Mouse (Mus musculus): ENCODE data around the gene Tspan5.

GRCm38 (mm10) chr3:138743061-138743671 is 1.2 kb downstream of the Tspan5 start:
- TF ChIP-seq POLR2A (IDR thresholded peaks at IDR 0.05; ENCODE audit: extremely low read depth, insufficient read depth, low read length) (peak; percentile 56; the same call in 1 of the 2 replicates), CTCF (IDR thresholded peaks at IDR 0.05; ENCODE audit: extremely low read depth, insufficient read depth, low read length) (no peak)

All from cortical plate, adult 2 months (tissue).